Mouse (Mus musculus): Measurements from ENCODE around the gene Tnfsf12.

The Tnfsf12 gene

GRCm38 (mm10) chr11:69681314-69682208 is 14.1 kb downstream of the Tnfsf12 start, which contains the start of gene Senp3:
TSS of gene Senp3 (minus strand) at chr11:69682084.
- peak; percentile 92 for DNase-seq (ENCODE audit: low spot score)

GRCm38 (mm10) chr11:69680136-69680855 is 15.4 kb downstream of the Tnfsf12 start:
- DNase-seq (ENCODE audit: low spot score): no peak

- no peak for DNase-seq (ENCODE audit: low spot score)
Observed at GRCm38 (mm10) chr11:69679144-69679543, 16.5 kb downstream of the Tnfsf12 start.

- peak; percentile 97 for DNase-seq (ENCODE audit: low spot score)
Observed at GRCm38 (mm10) chr11:69672211-69672706, 23.4 kb downstream of the Tnfsf12 start, which contains the start of gene Eif4a1. TSS of gene Eif4a1 (minus strand) at chr11:69672423.

- no peak for DNase-seq (ENCODE audit: low spot score)
Observed at GRCm38 (mm10) chr11:69671726-69672124, 23.9 kb downstream of the Tnfsf12 start.

GRCm38 (mm10) chr11:69670786-69671725 is 24.6 kb downstream of the Tnfsf12 start:
- peak; percentile 94 for DNase-seq (ENCODE audit: low spot score)

GRCm38 (mm10) chr11:69666665-69667005 is 29.0 kb downstream of the Tnfsf12 start:
- no peak for DNase-seq (ENCODE audit: low spot score)

GRCm38 (mm10) chr11:69665961-69666664 is 29.5 kb downstream of the Tnfsf12 start, which contains the start of gene Cd68:
TSS of gene Cd68 (minus strand) at chr11:69666153.
- peak; percentile 46 for DNase-seq (ENCODE audit: low spot score)

GRCm38 (mm10) chr11:69665457-69665960 is 30.1 kb downstream of the Tnfsf12 start:
- DNase-seq (ENCODE audit: low spot score): no peak

- DNase-seq (ENCODE audit: low spot score): no peak
Observed at GRCm38 (mm10) chr11:69664841-69665240, 30.8 kb downstream of the Tnfsf12 start.

- DNase-seq (ENCODE audit: low spot score): no peak
Observed at GRCm38 (mm10) chr11:69663795-69664194, 31.9 kb downstream of the Tnfsf12 start.

GRCm38 (mm10) chr11:69662967-69663671 is 32.5 kb downstream of the Tnfsf12 start:
- DNase-seq (ENCODE audit: low spot score): no peak

GRCm38 (mm10) chr11:69662213-69662966 is 33.3 kb downstream of the Tnfsf12 start, which contains the start of gene Mpdu1:
TSS of gene Mpdu1 (minus strand) at chr11:69662642.
- DNase-seq (ENCODE audit: low spot score): peak; percentile 81

- DNase-seq (ENCODE audit: low spot score): no peak
Observed at GRCm38 (mm10) chr11:69661221-69661881, 34.3 kb downstream of the Tnfsf12 start.

- no peak for DNase-seq (ENCODE audit: low spot score)
Observed at GRCm38 (mm10) chr11:69657462-69657881, 38.2 kb downstream of the Tnfsf12 start.

GRCm38 (mm10) chr11:69656617-69657461 is 38.8 kb downstream of the Tnfsf12 start:
- peak; percentile 39 for DNase-seq (ENCODE audit: low spot score)

- peak; percentile 46 for DNase-seq (ENCODE audit: low spot score)
Observed at GRCm38 (mm10) chr11:69656065-69656455, 39.6 kb downstream of the Tnfsf12 start.

Data from urinary bladder, postnatal 25 days (tissue).